ENCODE assay signal across 35 mouse cellular contexts in the genomic region with DNA sequence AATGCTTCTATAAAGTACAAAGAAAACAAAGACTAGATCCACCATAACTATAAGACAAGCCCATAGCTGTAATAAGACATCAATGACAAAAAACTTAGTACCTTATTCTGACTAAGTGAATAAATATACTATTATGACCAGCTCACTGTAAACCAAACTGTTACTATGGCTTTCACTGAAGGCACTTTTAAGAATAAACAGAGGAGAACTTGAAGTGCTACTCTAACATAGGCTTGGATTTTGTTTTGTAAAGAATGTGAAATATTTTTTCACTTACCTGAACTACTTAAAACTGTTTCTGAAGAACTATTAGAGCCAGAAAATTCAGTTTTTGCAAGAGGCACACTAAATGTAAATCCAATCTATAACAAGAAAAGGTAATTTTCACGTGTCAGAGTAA.
"Had no signal": no experiment of that assay in that cellular context is flagged by ENCODE, and none has a peak within 500 bp of the region (broad histone marks: within the 10 kb centered on the region; RNA-seq: fewer than 3 reads in every experiment).

No protein-coding gene starts in this region.

- H3K4me2 ChIP-seq: heart, embryonic 11.5 days; heart, embryonic 12.5 days; heart, embryonic 13.5 days; heart, embryonic 15.5 days; hindbrain, embryonic 12.5 days; hindbrain, embryonic 13.5 days; hindbrain, embryonic 14.5 days; hindbrain, embryonic 15.5 days; intestine, embryonic 15.5 days; kidney, embryonic 15.5 days had no signal

- H3K4me3 ChIP-seq: heart, embryonic 10.5 days; heart, embryonic 12.5 days; heart, embryonic 13.5 days; heart, embryonic 15.5 days; hindbrain, embryonic 10.5 days; hindbrain, embryonic 12.5 days; hindbrain, embryonic 13.5 days; hindbrain, embryonic 15.5 days; intestine, embryonic 15.5 days; kidney, embryonic 15.5 days; layer of hippocampus, adult 2 months had no signal

- ATAC-seq: hindbrain, embryonic 16.5 days; hindbrain, postnatal 0 days; inflammation-experienced regulatory T-cells, adult 6 months; intestine, embryonic 15.5 days; intestine, embryonic 16.5 days; intestine, postnatal 0 days had no signal

- H3K27ac ChIP-seq: heart, embryonic 10.5 days; heart, embryonic 13.5 days; heart, embryonic 15.5 days; hindbrain, embryonic 10.5 days; hindbrain, embryonic 12.5 days; hindbrain, embryonic 13.5 days; hindbrain, embryonic 14.5 days; hindbrain, embryonic 15.5 days; hindbrain, postnatal 0 days; intestine, embryonic 15.5 days; kidney, embryonic 15.5 days; kidney, postnatal 0 days; layer of hippocampus, adult 2 months had no signal

- H3K9me3 ChIP-seq: heart, embryonic 10.5 days; heart, embryonic 12.5 days; heart, embryonic 13.5 days; heart, embryonic 15.5 days; hindbrain, embryonic 10.5 days; hindbrain, embryonic 12.5 days; hindbrain, embryonic 13.5 days; hindbrain, embryonic 15.5 days; intestine, embryonic 15.5 days; kidney, embryonic 15.5 days had no signal

- H3K36me3 ChIP-seq: intestine, embryonic 15.5 days had no signal

- DNase-seq: heart, postnatal 10 days; heart, postnatal 14 days; heart, postnatal 36 days; heart, postnatal 4 days; kidney, adult 11 months; kidney, adult 18-20 months; kidney, adult 2 months; kidney, adult 8-10 months; kidney, adult 9 months; kidney, postnatal 10 days; kidney, postnatal 14 days; kidney, postnatal 25 days; kidney, postnatal 36 days; kidney, postnatal 4 days; layer of hippocampus, adult 9-11 months; layer of hippocampus, postnatal 36 days had no signal

- H3K9ac ChIP-seq: heart, embryonic 12.5 days; heart, embryonic 13.5 days; heart, embryonic 15.5 days; hindbrain, embryonic 12.5 days; hindbrain, embryonic 13.5 days; hindbrain, embryonic 14.5 days; hindbrain, embryonic 15.5 days; intestine, embryonic 15.5 days; kidney, embryonic 15.5 days had no signal

- H3K27me3 ChIP-seq: heart, embryonic 12.5 days; heart, embryonic 13.5 days; heart, embryonic 15.5 days; hindbrain, embryonic 12.5 days; hindbrain, embryonic 13.5 days; hindbrain, embryonic 15.5 days; intestine, embryonic 15.5 days; kidney, embryonic 15.5 days had no signal

- H3K4me1 ChIP-seq: heart, embryonic 10.5 days; heart, embryonic 12.5 days; heart, embryonic 13.5 days; hindbrain, embryonic 10.5 days; hindbrain, embryonic 12.5 days; hindbrain, embryonic 13.5 days; hindbrain, embryonic 15.5 days; intestine, embryonic 15.5 days; kidney, embryonic 15.5 days had no signal
